Mouse (Mus musculus) forebrain, embryonic 11.5 days (tissue): Measurements from ENCODE around the gene Defb15. TPM values are rescaled to one million over a fixed set of nuclear protein-coding genes. Genes with fewer than 3 reads are reported as not detected.
"Not testable (repeated sequence)": the region's sequence is repeated elsewhere in the genome, so short reads cannot be mapped to it uniquely, and the experiment has no call there.

Source experiments
- ATAC-seq: fragments of 200-750 bp; cut with Nextera tagmentation; replicated peaks from 2 replicates; pipeline ENCODE4 v1.8.0; 2017; ENCODE audit warnings: moderate TSS enrichment; ENCODE audit not compliant: low FRiP score
- DNase-seq: peaks from one replicate; pipeline ENCODE4 v3.0.0-alpha.2; 2017; ENCODE audit warnings: low spot score
- H3K27ac ChIP-seq: fragments of 300-500 bp; sonication (generic); 2 replicates; pipeline ENCODE4 v1.5.1; 2014; ENCODE audit warnings: low read depth, low read length
- H3K27me3 ChIP-seq: fragments of 300-500 bp; sonication (generic); 2 replicates; pipeline ENCODE4 v1.6.1; 2014; ENCODE audit warnings: mild to moderate bottlenecking, low read length, mixed read lengths; ENCODE audit not compliant: control insufficient read depth, insufficient read depth
- H3K36me3 ChIP-seq: fragments of 300-500 bp; sonication (generic); 2 replicates; pipeline ENCODE4 v1.6.1; 2014; ENCODE audit warnings: mild to moderate bottlenecking, low read length, moderate library complexity, mixed read lengths; ENCODE audit not compliant: control insufficient read depth, insufficient read depth
- H3K4me1 ChIP-seq: fragments of 300-500 bp; sonication (generic); replicated peaks from 2 replicates; pipeline ENCODE4 v1.6.1; 2014; ENCODE audit warnings: low read length, mixed read lengths; ENCODE audit not compliant: control insufficient read depth, insufficient read depth
- H3K4me2 ChIP-seq: fragments of 300-500 bp; sonication (generic); 2 replicates; pipeline ENCODE4 v1.6.1; 2014; ENCODE audit warnings: low read depth, mild to moderate bottlenecking, low read length, moderate library complexity, mixed read lengths; ENCODE audit not compliant: severe bottlenecking
- H3K4me3 ChIP-seq: fragments of 300-500 bp; sonication (generic); 2 replicates; pipeline ENCODE4 v1.5.1; 2014; ENCODE audit warnings: low read depth, low read length
- H3K9ac ChIP-seq: fragments of 300-500 bp; sonication (generic); 2 replicates; pipeline ENCODE4 v1.6.1; 2014; ENCODE audit warnings: low read length
- H3K9me3 ChIP-seq: fragments of 300-500 bp; sonication (generic); 2 replicates; pipeline ENCODE4 v1.6.1; 2016; ENCODE audit warnings: low read length, mixed read lengths; ENCODE audit not compliant: control insufficient read depth
- WGBS: fragments of 180-500 bp; shearing (Covaris S2); extraction: QIAGEN DNeasy Blood & Tissue Kit; methylation state at CpG from one replicate; pipeline ENCODE4 v1.1.7; 2014; 5-methylcytosine and 5-hydroxymethylcytosine counted together
- polyA plus RNA-seq: library from polyadenylated mRNA; unstranded; fragments of >200 nt; fragmentation: Nextera tagmentation; extraction: Ambion mirVana; gene quantifications from 2 replicates; pipeline ENCODE4 v1.2.1, GENCODE M21; 2014

The Defb15 gene
- polyA plus RNA-seq, 1 experiment from 2014 or later: not detected

DNA sequence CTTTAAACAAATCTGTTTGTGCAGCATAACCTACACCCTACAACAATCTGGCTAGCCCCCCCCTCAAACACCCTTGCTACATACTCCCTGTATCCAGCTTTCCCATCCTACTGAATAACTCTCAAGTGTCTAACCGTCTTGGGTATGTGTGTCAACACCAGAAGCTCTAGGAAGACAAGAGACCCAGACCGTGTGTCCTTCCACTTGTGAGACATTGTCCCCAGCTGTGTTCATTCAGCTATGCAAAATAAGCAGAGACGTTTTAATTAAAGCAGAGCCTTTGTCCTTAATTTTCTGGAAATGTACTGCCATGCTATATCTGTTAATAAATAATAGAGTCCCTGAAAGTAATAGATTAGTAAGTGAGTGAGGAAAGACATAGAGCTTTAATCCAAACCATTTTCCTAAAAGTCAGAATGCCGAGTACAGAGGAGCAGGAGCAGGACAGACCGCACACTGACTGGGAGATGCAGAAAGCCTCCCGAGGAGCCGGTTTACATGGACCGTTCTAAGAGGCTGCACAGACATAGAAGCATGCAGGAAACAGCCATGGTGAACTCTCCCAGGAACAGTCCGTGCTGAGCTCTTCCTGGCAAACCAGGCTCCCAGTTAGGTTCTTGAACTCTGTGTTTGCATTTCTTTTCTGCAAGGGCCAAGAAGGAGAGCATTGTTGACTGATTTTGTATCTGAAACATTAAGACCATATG is 15.0 kb upstream of the Defb15 start:
- H3K9ac ChIP-seq: no peak overlapping the region
- H3K4me3 ChIP-seq: no peak overlapping the region
- no peaks in the 10 kb centered on the region for H3K9me3 ChIP-seq
- ATAC-seq: no peak
- DNase-seq: no peak
- no peak overlapping the region for H3K4me2 ChIP-seq
- H3K4me1 ChIP-seq: no peaks in the 10 kb centered on the region
- 67% methylated on average over 9 of the region's 9 CpGs for WGBS
- no peaks in the 10 kb centered on the region for H3K27me3 ChIP-seq
- H3K36me3 ChIP-seq: no peaks in the 10 kb centered on the region
- no peak overlapping the region for H3K27ac ChIP-seq

DNA sequence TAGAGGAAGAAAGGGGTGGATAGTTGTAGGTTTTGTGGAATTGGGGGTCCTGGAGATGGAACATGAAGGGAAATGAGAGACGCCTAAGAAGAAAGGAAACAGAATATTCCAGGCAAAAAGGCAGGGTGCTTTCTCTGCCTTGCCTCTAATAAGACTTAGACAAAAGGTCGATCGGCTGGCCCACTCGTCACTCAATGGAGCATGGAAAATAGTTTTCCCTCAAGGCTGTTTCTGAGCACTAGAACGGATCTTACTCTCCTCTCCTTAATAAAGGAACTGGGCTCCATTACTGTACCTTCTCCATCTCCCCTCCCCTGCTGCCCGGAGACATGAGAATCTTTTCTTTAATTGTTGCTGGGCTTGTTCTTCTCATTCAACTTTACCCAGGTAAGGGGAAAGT is 14.0 kb upstream of the Defb15 start, which contains the start of gene Defb13:
TSS of gene Defb13 (plus strand) at position 301 of the 400 bp plus-strand sequence.
- Histone ChIP-seq H3K4me3 (no peak within 1 kb of the TSS), H3K9ac (no peak within 1 kb of the TSS), H3K9me3 (no peaks in the 10 kb centered on the region), H3K27ac (no peak within 1 kb of the TSS), H3K4me2 (no peak within 1 kb of the TSS), H3K4me1 (no peaks in the 10 kb centered on the region), H3K27me3 (no peaks in the 10 kb centered on the region), H3K36me3 (no peaks in the 10 kb centered on the region)
- WGBS: 76% methylated on average over 6 of the region's 6 CpGs
- DNase-seq (no peak), ATAC-seq (no peak)

DNA sequence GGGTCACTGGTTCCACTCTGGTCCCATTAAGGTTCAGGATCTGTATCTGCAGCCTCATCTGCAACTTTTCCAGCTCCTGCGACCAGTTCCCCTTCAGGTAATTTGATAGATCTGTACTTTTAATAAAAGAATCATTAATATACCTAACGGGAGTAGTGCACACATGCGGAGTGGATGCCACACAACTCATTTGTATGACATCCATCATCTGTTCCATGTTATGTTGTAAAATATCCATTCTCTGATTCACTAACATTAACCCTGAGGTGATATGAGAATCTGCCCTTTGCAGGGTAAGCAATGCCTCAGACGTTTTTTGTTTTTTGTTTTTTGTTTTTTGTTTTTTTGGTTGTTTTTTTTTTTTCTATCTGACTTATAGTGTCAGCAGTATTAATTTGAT is 5.5 kb upstream of the Defb15 start, which contains the start of gene Defb35:
TSS of gene Defb35 (plus strand) at position 301 of the 400 bp plus-strand sequence.
- H3K27me3 ChIP-seq, H3K27ac ChIP-seq, ATAC-seq, H3K4me1 ChIP-seq, H3K36me3 ChIP-seq, H3K4me3 ChIP-seq, H3K4me2 ChIP-seq, DNase-seq, H3K9me3 ChIP-seq, H3K9ac ChIP-seq: not testable (repeated sequence)
- WGBS: 88% methylated on average over 4 of the region's 4 CpGs

DNA sequence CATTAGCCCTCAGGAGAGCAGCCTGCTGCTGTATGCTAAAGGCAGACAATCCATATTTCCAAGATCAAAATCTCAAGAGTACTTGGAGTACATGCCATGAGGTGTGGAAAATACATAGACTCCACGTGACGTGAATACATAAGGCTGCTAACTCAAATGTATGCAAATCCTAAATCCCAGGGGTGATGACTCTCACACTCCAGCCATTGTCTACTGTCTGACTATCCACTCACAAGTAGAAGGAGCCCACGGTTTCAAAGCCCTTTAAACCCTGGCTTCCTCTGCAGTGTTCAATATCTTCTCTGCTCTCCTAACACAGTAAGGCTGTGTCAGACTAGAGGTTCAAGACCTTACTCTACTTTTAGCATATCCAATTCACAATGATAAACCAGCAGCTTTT is 1.8 kb downstream of the Defb15 start:
- not testable (repeated sequence) for H3K9me3 ChIP-seq, H3K9ac ChIP-seq, H3K4me2 ChIP-seq, H3K27ac ChIP-seq, ATAC-seq, H3K4me3 ChIP-seq, H3K4me1 ChIP-seq, H3K36me3 ChIP-seq, DNase-seq, H3K27me3 ChIP-seq
- 78% methylated on average over 3 of the region's 3 CpGs for WGBS

DNA sequence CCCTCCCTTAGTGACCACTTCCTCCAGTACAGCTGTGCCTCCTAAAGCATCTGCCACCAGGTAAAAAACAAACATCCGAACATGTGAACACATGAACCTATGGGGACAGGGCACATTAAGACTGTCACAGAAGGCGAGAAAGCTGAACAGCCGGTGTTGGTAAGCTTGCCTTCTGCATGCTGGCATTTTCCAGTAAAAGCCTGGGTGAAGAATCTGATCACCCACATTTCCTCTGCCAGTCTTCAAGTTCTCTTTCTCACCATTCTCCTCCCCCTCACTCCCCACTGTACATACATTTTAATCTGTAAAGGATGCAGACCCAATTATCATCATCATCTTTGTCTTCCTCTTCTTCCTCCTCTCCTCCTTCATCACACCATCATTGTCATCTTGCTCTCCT is 16.9 kb downstream of the Defb15 start:
- ATAC-seq (no peak), DNase-seq (no peak)
- no peaks in the 10 kb centered on the region for H3K9me3 ChIP-seq
- no peaks in the 10 kb centered on the region for H3K27me3 ChIP-seq
- no peak overlapping the region for H3K27ac ChIP-seq
- H3K36me3 ChIP-seq: no peaks in the 10 kb centered on the region
- WGBS: 79% methylated on average over 3 of the region's 3 CpGs
- no peak overlapping the region for H3K4me3 ChIP-seq
- H3K9ac ChIP-seq: no peak overlapping the region
- H3K4me1 ChIP-seq: no peaks in the 10 kb centered on the region
- no peak overlapping the region for H3K4me2 ChIP-seq

DNA sequence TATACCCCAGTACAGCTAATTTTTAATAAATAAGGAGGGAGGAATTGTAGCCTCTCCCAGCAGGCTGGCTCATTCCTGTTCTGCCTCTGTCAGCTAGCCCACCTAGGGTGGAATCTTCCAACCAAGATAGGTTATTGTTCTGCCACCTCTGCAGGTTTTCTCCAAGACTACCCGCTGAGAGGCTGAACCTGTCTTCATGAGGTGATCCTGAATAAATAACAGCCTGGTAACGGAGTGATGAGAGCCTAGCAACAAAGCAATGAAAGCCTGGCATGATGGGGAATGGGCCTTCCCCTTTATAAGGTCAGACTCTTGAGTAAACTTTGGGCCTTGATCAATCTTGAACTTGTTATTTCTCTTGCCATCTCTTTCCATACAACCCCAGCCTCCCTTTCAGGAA is 20.0 kb downstream of the Defb15 start:
- no peak for DNase-seq
- H3K4me1 ChIP-seq: no peaks in the 10 kb centered on the region
- no peak overlapping the region for H3K4me2 ChIP-seq
- no peak overlapping the region for H3K4me3 ChIP-seq
- H3K9me3 ChIP-seq: no peaks in the 10 kb centered on the region
- H3K36me3 ChIP-seq: no peaks in the 10 kb centered on the region
- H3K27me3 ChIP-seq: no peaks in the 10 kb centered on the region
- no peak overlapping the region for H3K27ac ChIP-seq
- 15% methylated on average over 2 of the region's 2 CpGs for WGBS
- ATAC-seq: no peak
- no peak overlapping the region for H3K9ac ChIP-seq

DNA sequence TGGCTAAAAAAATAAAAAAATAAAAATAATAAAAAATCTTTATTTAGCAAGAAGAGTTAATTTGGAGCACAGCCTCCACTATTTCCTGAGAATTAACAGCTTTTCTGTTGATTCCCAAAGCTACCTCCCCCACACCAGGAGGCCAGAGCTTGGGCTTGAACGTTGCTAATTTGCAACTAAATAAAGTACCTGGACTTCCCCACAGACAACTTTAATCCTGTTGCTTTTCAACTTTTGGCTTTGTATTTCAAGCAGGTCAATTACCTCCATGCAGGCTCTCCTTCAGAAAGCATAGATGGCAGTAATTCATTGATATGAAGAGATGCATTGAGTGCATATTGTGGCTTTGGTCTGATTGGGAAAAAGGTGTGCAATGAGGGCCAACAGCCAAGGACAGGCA is 20.6 kb downstream of the Defb15 start:
- no peaks in the 10 kb centered on the region for H3K36me3 ChIP-seq
- H3K27me3 ChIP-seq: no peaks in the 10 kb centered on the region
- ATAC-seq: no peak
- no peak overlapping the region for H3K27ac ChIP-seq
- no peak for DNase-seq
- 11% methylated on average over 1 of the region's 1 CpGs for WGBS
- H3K9me3 ChIP-seq: no peaks in the 10 kb centered on the region
- no peaks in the 10 kb centered on the region for H3K4me1 ChIP-seq
- H3K4me3 ChIP-seq: no peak overlapping the region
- H3K9ac ChIP-seq: no peak overlapping the region
- no peak overlapping the region for H3K4me2 ChIP-seq

DNA sequence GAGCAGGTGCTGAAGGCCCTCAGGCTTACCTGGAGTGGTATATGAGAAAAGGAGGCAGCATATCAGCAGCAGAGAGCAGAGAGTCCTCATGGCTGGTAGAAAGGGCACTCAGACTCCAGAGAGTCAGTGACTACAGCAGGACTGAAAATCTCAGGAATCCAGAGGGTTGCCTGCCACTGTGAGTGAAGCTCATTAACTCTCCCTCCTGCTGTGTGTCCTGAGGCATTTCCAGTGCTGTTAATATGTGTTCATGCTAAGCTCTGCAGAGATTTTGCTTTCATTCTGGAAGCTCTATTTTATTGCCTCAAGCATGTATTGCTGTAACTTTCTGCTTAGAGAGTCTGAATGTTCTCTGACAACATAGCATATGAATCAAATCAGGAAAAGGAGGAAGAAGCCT is 26.2 kb downstream of the Defb15 start, which contains the start of gene Defb11:
TSS of gene Defb11 (minus strand) at position 123 of the 400 bp plus-strand sequence.
- not testable (repeated sequence) for ATAC-seq, H3K4me1 ChIP-seq, H3K4me2 ChIP-seq, H3K36me3 ChIP-seq, H3K9ac ChIP-seq, H3K9me3 ChIP-seq, H3K27me3 ChIP-seq, H3K27ac ChIP-seq, H3K4me3 ChIP-seq
- peak; percentile 53 for DNase-seq

DNA sequence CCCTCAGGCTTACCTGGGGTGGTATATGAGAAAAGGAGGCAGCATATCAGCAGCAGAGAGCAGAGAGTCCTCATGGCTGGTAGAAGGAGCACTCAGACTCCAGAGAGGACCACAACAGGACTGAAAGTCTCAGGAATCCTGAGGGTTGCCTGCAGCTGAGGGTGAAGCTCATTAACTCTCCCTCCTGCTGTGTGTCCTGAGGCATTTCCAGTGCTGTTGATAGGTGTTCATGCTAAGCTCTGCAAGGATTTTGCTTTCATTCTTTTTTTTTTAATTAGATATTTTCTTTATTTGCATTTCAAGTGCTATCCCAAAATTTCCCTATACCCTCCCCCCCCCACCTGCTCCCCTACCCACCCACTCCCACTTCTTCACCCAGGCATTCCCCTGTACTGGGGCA is 47.2 kb downstream of the Defb15 start, which contains the start of gene Defb9:
TSS of gene Defb9 (minus strand) at position 101 of the 400 bp plus-strand sequence.
- not testable (repeated sequence) for H3K4me2 ChIP-seq, H3K36me3 ChIP-seq, H3K27ac ChIP-seq, H3K9me3 ChIP-seq, ATAC-seq, H3K27me3 ChIP-seq, DNase-seq, H3K4me1 ChIP-seq, H3K4me3 ChIP-seq, H3K9ac ChIP-seq
